Mouse (Mus musculus): Measurements from ENCODE around the gene Mall. TPM values are rescaled to one million over a fixed set of nuclear protein-coding genes. Genes with fewer than 3 reads are reported as not detected.

The Mall gene
- 0.19 TPM for polyA plus RNA-seq (2015; fragmentation: Illumina TruSeq; extraction: RNeasy Lipid Tissue Mini Kit (QIAGEN cat#74804); ENCODE audit: insufficient read depth, low replicate concordance)

DNA sequence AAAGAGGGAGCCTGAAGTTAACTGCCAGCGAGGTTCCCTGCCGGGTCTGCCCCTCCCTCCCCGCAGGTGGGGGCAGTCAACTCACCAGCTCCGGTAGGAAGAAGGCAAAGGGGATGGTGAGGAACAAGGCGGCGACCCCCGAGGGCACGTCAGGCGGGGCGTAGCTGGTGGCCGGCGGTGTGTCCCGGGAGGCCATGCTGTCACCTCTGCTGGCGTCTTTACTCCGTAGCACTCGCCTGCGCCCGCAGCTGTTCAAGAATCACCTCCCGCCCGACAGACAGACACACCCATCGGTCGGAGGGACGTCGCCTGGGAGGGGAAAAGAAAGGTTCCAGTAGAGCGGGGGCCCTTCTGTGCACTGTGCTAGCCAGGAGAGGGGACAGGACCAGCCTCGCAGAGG is at the start of gene Mall:
Mall (minus strand) TSS at position 262 of the 400 bp plus-strand sequence.

GRCm38 (mm10) chr2:127656086-127656720 is 73.5 kb downstream of the Mall start, which contains the start of gene Mal:
Gene Mal, minus strand, starts transcription at chr2:127656695.

Other genes starting within 250 kb of the Mall start
- gene Kcnip3, start 207.8 kb downstream of the Mall start, polyA plus RNA-seq (2015; fragmentation: Illumina TruSeq; extraction: RNeasy Lipid Tissue Mini Kit (QIAGEN cat#74804); ENCODE audit: insufficient read depth, low replicate concordance): 2.9 TPM
- not detected for gene Prom2, start 188.5 kb downstream of the Mall start, polyA plus RNA-seq (2015; fragmentation: Illumina TruSeq; extraction: RNeasy Lipid Tissue Mini Kit (QIAGEN cat#74804); ENCODE audit: insufficient read depth, low replicate concordance)
- 5.0 TPM for gene Zfp661, start 142.8 kb downstream of the Mall start, polyA plus RNA-seq (2015; fragmentation: Illumina TruSeq; extraction: RNeasy Lipid Tissue Mini Kit (QIAGEN cat#74804); ENCODE audit: insufficient read depth, low replicate concordance)
- gene Mrps5, start 142.7 kb downstream of the Mall start, polyA plus RNA-seq (2015; fragmentation: Illumina TruSeq; extraction: RNeasy Lipid Tissue Mini Kit (QIAGEN cat#74804); ENCODE audit: insufficient read depth, low replicate concordance): 50.2 TPM
- gene Mal, start 73.2 kb downstream of the Mall start, polyA plus RNA-seq (2015; fragmentation: Illumina TruSeq; extraction: RNeasy Lipid Tissue Mini Kit (QIAGEN cat#74804); ENCODE audit: insufficient read depth, low replicate concordance): 5.2 TPM
- 4.8 TPM for gene Nphp1, start 59.0 kb upstream of the Mall start, polyA plus RNA-seq (2015; fragmentation: Illumina TruSeq; extraction: RNeasy Lipid Tissue Mini Kit (QIAGEN cat#74804); ENCODE audit: insufficient read depth, low replicate concordance)
- gene Mtln, start 62.6 kb upstream of the Mall start, polyA plus RNA-seq (2015; fragmentation: Illumina TruSeq; extraction: RNeasy Lipid Tissue Mini Kit (QIAGEN cat#74804); ENCODE audit: insufficient read depth, low replicate concordance): 6.3 TPM
- 9.3 TPM for gene Bub1, start 101.9 kb upstream of the Mall start, polyA plus RNA-seq (2015; fragmentation: Illumina TruSeq; extraction: RNeasy Lipid Tissue Mini Kit (QIAGEN cat#74804); ENCODE audit: insufficient read depth, low replicate concordance)
- gene Acoxl, start 108.9 kb upstream of the Mall start, polyA plus RNA-seq (2015; fragmentation: Illumina TruSeq; extraction: RNeasy Lipid Tissue Mini Kit (QIAGEN cat#74804); ENCODE audit: insufficient read depth, low replicate concordance): 0.37 TPM

Measured in spleen, adult 10 weeks (tissue).